Mouse (Mus musculus): ENCODE data around the gene Col1a2. TPM values are rescaled to one million over a fixed set of nuclear protein-coding genes. Genes with fewer than 3 reads are reported as not detected.

The Col1a2 gene
- polyA plus RNA-seq, 1 experiment: 0.36 TPM

DNA sequence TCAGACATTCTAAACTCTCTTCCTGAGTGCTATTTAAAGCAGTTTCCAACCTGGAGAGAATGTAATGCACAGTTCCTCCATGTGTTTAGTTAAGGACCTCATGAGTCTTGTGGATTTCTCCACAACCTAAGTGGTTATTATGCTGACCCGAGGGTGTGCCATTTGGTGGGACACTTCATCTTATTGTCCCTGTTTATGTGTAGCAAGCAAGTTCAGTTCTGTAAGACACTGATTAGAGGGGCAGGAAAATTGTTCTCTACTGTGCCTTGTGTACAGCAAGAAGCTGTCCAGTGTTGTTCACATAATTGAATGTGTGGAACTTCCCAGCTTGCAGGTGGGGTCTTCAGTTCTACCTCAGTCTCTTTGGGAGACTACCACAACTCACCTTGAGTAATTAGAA, 15.6 kb upstream of the Col1a2 start:
- no peaks in the 10 kb centered on the region for H3K9me3 ChIP-seq
- no peaks in the 10 kb centered on the region for H3K36me3 ChIP-seq (replicated peaks; ENCODE audit: low read length)
- H3K27me3 ChIP-seq (replicated peaks): no peaks in the 10 kb centered on the region
- TF ChIP-seq FLI1 (IDR thresholded peaks at IDR 0.05; ENCODE audit: low read length) (no peak), GATA1 (IDR thresholded peaks at IDR 0.05; ENCODE audit: borderline replicate concordance, low read length) (no peak)
- H3K4me1 ChIP-seq: peaks cover 23% of the 10 kb centered on the region
- no peak overlapping the region for H3K4me3 ChIP-seq (replicated peaks)

DNA sequence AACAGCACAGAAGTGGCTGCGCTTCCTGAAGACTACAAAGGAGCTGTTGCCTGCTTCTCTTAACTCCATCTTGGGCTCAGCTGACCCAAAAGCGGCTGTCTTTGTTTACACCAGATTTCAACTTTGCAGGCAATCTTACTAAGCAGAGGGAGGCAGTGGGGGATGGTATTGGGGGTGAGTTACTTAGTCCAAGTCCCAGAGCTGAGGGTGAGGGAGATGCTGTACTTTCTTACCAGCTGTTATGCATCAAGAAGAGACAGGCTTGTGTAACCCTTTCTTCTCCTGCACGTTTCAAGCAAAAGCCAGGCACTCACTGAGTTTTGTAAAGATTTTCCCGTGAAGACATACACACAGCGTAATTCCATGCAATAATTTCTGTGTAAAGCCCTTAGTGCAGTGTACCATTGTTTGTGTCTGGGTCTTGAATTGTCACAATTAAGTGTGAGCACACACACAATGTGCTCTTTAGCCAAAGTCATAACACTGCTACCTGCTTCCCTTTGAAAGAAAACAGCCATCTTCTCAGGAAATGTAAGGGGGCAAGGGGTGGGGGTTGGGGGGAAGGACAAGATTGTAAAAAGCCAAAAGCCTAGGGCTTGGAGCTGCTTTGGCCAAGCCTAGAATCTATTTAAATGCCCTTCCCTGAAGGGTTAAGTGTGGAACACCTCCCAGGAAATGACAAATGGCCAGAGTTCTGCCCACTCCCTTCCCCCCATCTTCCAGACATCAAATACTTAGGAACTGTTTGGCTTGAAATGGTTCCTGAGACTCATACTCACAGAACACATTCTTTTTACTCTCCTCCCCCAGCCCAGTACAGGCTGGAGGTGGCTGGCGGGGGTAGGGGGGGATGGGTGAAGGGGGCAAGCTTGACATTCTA, 15.0 kb upstream of the Col1a2 start:
- Histone ChIP-seq H3K27me3 (replicated peaks) (no peaks in the 10 kb centered on the region), H3K4me3 (replicated peaks) (no peak overlapping the region), H3K4me1 (peaks cover 26% of the 10 kb centered on the region), H3K9me3 (no peaks in the 10 kb centered on the region), H3K36me3 (replicated peaks; ENCODE audit: low read length) (no peaks in the 10 kb centered on the region)
- TF ChIP-seq FLI1 (IDR thresholded peaks at IDR 0.05; ENCODE audit: low read length): no peak
- TF ChIP-seq GATA1 (IDR thresholded peaks at IDR 0.05; ENCODE audit: borderline replicate concordance, low read length): no peak

GRCm38 (mm10) chr6:4493666-4494065, 10.9 kb upstream of the Col1a2 start:
- Histone ChIP-seq H3K27me3 (replicated peaks) (no peaks in the 10 kb centered on the region), H3K4me3 (replicated peaks) (no peak overlapping the region), H3K9me3 (no peaks in the 10 kb centered on the region), H3K36me3 (replicated peaks; ENCODE audit: low read length) (no peaks in the 10 kb centered on the region), H3K4me1 (peaks cover 22% of the 10 kb centered on the region)
- TF ChIP-seq GATA1 (IDR thresholded peaks at IDR 0.05; ENCODE audit: borderline replicate concordance, low read length): no peak
- TF ChIP-seq FLI1 (IDR thresholded peaks at IDR 0.05; ENCODE audit: low read length): no peak

- H3K27me3 ChIP-seq (replicated peaks): no peaks in the 10 kb centered on the region
- H3K36me3 ChIP-seq (replicated peaks; ENCODE audit: low read length): no peaks in the 10 kb centered on the region
- no peaks in the 10 kb centered on the region for H3K9me3 ChIP-seq
- H3K4me1 ChIP-seq: peaks cover 8% of the 10 kb centered on the region; the same call in 1 of the 2 replicates
- no peak overlapping the region for H3K4me3 ChIP-seq (replicated peaks)
- TF ChIP-seq FLI1 (IDR thresholded peaks at IDR 0.05; ENCODE audit: low read length) (no peak), GATA1 (IDR thresholded peaks at IDR 0.05; ENCODE audit: borderline replicate concordance, low read length) (no peak)
Measured at GRCm38 (mm10) chr6:4496428-4496827, 8.2 kb upstream of the Col1a2 start.

DNA sequence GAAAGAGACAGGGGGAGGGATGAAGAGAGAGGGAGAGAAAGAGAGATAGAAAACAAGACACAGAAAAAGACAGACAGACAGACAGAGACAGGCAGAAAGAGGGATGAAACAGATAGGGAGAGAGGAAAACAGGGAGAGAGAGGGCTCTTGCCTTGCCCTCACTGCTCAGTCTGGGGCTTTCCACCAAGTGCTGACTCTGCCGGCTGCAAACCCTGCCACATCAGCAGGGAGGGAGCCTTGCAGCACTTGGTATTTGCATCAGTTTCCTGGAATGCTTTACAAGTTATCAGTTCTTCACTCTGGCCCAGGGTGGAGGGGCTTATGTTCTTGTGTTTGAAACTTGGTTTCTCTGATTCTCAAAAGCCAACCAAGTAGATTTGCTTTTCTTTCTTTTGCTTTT, 1.5 kb upstream of the Col1a2 start:
- H3K36me3 ChIP-seq (replicated peaks; ENCODE audit: low read length): no peaks in the 10 kb centered on the region
- H3K27me3 ChIP-seq (replicated peaks): peaks cover 9% of the 10 kb centered on the region
- peaks cover 26% of the 10 kb centered on the region for H3K4me1 ChIP-seq
- no peaks in the 10 kb centered on the region for H3K9me3 ChIP-seq
- no peak for TF ChIP-seq FLI1 (IDR thresholded peaks at IDR 0.05; ENCODE audit: low read length)
- no peak for TF ChIP-seq GATA1 (IDR thresholded peaks at IDR 0.05; ENCODE audit: borderline replicate concordance, low read length)
- H3K4me3 ChIP-seq (replicated peaks): peak overlapping the region; percentile 79

- Histone ChIP-seq H3K4me1 (peaks cover 26% of the 10 kb centered on the region), H3K4me3 (replicated peaks) (peak overlapping the region; percentile 64), H3K27me3 (replicated peaks) (peaks cover 9% of the 10 kb centered on the region), H3K9me3 (no peaks in the 10 kb centered on the region), H3K36me3 (replicated peaks; ENCODE audit: low read length) (no peaks in the 10 kb centered on the region)
- TF ChIP-seq GATA1 (IDR thresholded peaks at IDR 0.05; ENCODE audit: borderline replicate concordance, low read length) (no peak), FLI1 (IDR thresholded peaks at IDR 0.05; ENCODE audit: low read length) (no peak)
Measured at GRCm38 (mm10) chr6:4505158-4505997, 764 bp downstream of the Col1a2 start.

DNA sequence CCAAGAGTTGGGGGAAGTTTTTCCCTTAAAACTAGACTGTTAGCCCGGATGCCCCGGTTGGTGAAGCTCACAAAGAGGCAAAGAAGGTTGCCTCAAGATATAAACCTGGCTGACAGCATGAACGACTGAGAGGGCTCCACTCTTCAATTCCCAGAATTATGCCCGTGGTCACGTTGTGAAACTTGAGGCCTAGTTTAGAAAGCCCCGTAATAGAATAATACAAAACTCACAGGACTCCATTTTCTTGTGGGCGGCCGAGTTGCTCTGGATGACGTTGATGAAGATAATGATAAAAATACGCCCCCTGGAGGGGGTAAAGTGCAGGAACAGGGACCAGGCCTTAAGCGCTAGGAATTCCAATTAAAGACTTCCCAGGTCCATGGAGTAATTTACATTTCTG, 1.5 kb downstream of the Col1a2 start:
- H3K27me3 ChIP-seq (replicated peaks): peaks cover 9% of the 10 kb centered on the region
- TF ChIP-seq FLI1 (IDR thresholded peaks at IDR 0.05; ENCODE audit: low read length): no peak
- TF ChIP-seq GATA1 (IDR thresholded peaks at IDR 0.05; ENCODE audit: borderline replicate concordance, low read length): no peak
- peaks cover 26% of the 10 kb centered on the region for H3K4me1 ChIP-seq
- H3K4me3 ChIP-seq (replicated peaks): no peak overlapping the region
- H3K36me3 ChIP-seq (replicated peaks; ENCODE audit: low read length): no peaks in the 10 kb centered on the region
- H3K9me3 ChIP-seq: no peaks in the 10 kb centered on the region

GRCm38 (mm10) chr6:4506791-4507190, 2.2 kb downstream of the Col1a2 start:
- H3K4me3 ChIP-seq (replicated peaks): no peak overlapping the region

DNA sequence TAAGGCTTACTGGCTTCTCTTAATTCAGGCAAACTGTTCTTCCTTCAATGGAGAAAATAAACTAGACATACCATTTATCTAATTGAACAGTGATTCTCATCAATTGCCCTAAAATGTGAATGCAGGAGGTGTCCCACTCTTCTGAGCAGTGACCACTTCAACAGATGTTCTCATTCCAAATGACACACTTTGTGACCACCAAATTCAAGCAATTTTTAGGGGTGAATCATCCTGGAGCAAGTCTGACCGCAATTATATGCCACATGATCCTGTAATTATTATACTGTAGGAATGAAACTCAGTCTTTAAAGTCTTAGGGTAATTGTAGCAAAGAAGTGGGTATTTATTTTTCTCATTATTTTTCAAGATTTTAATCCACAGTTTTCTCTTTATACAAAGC, 2.7 kb downstream of the Col1a2 start:
- no peak for TF ChIP-seq FLI1 (IDR thresholded peaks at IDR 0.05; ENCODE audit: low read length)
- no peak for TF ChIP-seq GATA1 (IDR thresholded peaks at IDR 0.05; ENCODE audit: borderline replicate concordance, low read length)
- peaks cover 20% of the 10 kb centered on the region for H3K4me1 ChIP-seq
- peaks cover 9% of the 10 kb centered on the region for H3K27me3 ChIP-seq (replicated peaks)
- H3K9me3 ChIP-seq: no peaks in the 10 kb centered on the region
- no peak overlapping the region for H3K4me3 ChIP-seq (replicated peaks)
- H3K36me3 ChIP-seq (replicated peaks; ENCODE audit: low read length): no peaks in the 10 kb centered on the region

More at GRCm38 (mm10) chr6:4506791-4507190, 2.2 kb downstream of the Col1a2 start:
- TF ChIP-seq FLI1 (IDR thresholded peaks at IDR 0.05; ENCODE audit: low read length) (no peak), GATA1 (IDR thresholded peaks at IDR 0.05; ENCODE audit: borderline replicate concordance, low read length) (no peak)
- Histone ChIP-seq H3K9me3 (no peaks in the 10 kb centered on the region), H3K27me3 (replicated peaks) (peaks cover 9% of the 10 kb centered on the region), H3K36me3 (replicated peaks; ENCODE audit: low read length) (no peaks in the 10 kb centered on the region), H3K4me1 (peaks cover 26% of the 10 kb centered on the region)

DNA sequence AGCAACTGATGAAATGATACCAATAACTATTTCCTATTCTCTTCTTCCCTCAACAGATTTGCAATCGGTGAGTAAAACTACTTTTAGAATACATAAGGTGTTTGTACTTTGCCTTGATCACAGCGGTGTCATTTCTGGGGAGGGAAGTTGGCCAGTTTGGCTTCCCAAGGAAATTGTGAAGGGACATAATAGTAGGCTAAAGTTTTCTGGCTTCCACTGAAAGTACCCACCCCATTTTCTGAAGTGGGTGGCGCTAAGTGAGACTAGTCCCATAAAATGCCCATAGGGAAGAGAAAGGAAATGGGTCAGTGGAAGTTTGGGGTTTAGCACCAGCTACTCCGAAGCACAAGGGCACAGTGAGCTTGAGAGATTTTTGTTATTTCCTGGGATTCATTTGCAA, 3.7 kb downstream of the Col1a2 start:
- Histone ChIP-seq H3K4me1 (peaks cover 13% of the 10 kb centered on the region), H3K36me3 (replicated peaks; ENCODE audit: low read length) (no peaks in the 10 kb centered on the region), H3K4me3 (replicated peaks) (no peak overlapping the region), H3K9me3 (no peaks in the 10 kb centered on the region), H3K27me3 (replicated peaks) (peaks cover 9% of the 10 kb centered on the region)
- no peak for TF ChIP-seq GATA1 (IDR thresholded peaks at IDR 0.05; ENCODE audit: borderline replicate concordance, low read length)
- TF ChIP-seq FLI1 (IDR thresholded peaks at IDR 0.05; ENCODE audit: low read length): no peak

All from megakaryocyte, embryonic 14.5 days (primary cell).